Mouse (Mus musculus) embryonic fibroblast, embryonic 13.5 days (primary cell): ENCODE results near the gene Itpr1.

ENCODE experiments used
- CTCF ChIP-seq: IDR thresholded peaks from 2 replicates; pipeline ENCODE4 v1.5.1; 2011; ENCODE audit warnings: mild to moderate bottlenecking, control low read depth, low read length, moderate library complexity, borderline replicate concordance; ENCODE audit not compliant: insufficient read depth
- POLR2A ChIP-seq: IDR thresholded peaks from 2 replicates; pipeline ENCODE4 v1.6.1; 2011; ENCODE audit warnings: low read depth, mild to moderate bottlenecking, control low read depth, low read length, moderate library complexity

- TF ChIP-seq CTCF (no peak), POLR2A (no peak)
Observed at GRCm38 (mm10) chr6:108228601-108229000, 15.7 kb downstream of the Itpr1 start.
